Mouse (Mus musculus) hindbrain, embryonic 11.5 days (tissue): ENCODE measurements at regions not wholly inside any gene's neighbourhood (a gene's known extent, or its start where the extent isn't known, plus 50 kb on each side); places are given as distances from the start of the nearest gene placed in this dataset.

Experiments used
- ATAC-seq: fragments of 200-750 bp; cut with Nextera tagmentation; 2 replicates; pipeline ENCODE4 v1.8.0; 2017; ENCODE audit warnings: mild to moderate bottlenecking, moderate TSS enrichment, moderate library complexity; ENCODE audit not compliant: low FRiP score
- DNase-seq: peaks from one replicate; pipeline ENCODE4 v3.0.0-alpha.2; 2015; ENCODE audit warnings: low spot score
- H3K27ac ChIP-seq: fragments of 300-500 bp; sonication (generic); 2 replicates; pipeline ENCODE4 v1.5.1; 2014; ENCODE audit warnings: mild to moderate bottlenecking, low read depth, low read length
- H3K27me3 ChIP-seq: fragments of 300-500 bp; sonication (generic); 2 replicates; pipeline ENCODE4 v1.6.1; 2014; ENCODE audit warnings: mild to moderate bottlenecking, low read length, moderate library complexity, mixed read lengths; ENCODE audit not compliant: control insufficient read depth, insufficient read depth
- H3K36me3 ChIP-seq: fragments of 300-500 bp; sonication (generic); 2 replicates; pipeline ENCODE4 v1.6.1; 2014; ENCODE audit warnings: mild to moderate bottlenecking, low read length, moderate library complexity, mixed read lengths; ENCODE audit not compliant: control insufficient read depth, insufficient read depth
- H3K4me1 ChIP-seq: fragments of 300-500 bp; sonication (generic); replicated peaks from 2 replicates; pipeline ENCODE4 v1.6.1; 2014; ENCODE audit warnings: low read length, mixed read lengths; ENCODE audit not compliant: control insufficient read depth, insufficient read depth
- H3K4me2 ChIP-seq: fragments of 300-500 bp; sonication (generic); replicated peaks from 2 replicates; pipeline ENCODE4 v1.6.1; 2014; ENCODE audit warnings: mild to moderate bottlenecking, low read depth, low read length
- H3K4me3 ChIP-seq: fragments of 300-500 bp; sonication (generic); 2 replicates; pipeline ENCODE4 v1.5.1; 2014; ENCODE audit warnings: low read depth, low read length
- H3K9ac ChIP-seq: fragments of 300-500 bp; sonication (generic); 2 replicates; pipeline ENCODE4 v1.6.1; 2014; ENCODE audit warnings: low read depth, low read length
- H3K9me3 ChIP-seq: fragments of 300-500 bp; sonication (generic); 2 replicates; pipeline ENCODE4 v1.6.1; 2016; ENCODE audit warnings: low read length; ENCODE audit not compliant: control insufficient read depth
- WGBS: fragments of 180-500 bp; shearing (Covaris S2); extraction: QIAGEN DNeasy Blood & Tissue Kit; methylation state at CpG from one replicate; pipeline ENCODE4 v1.1.7; 2014; 5-methylcytosine and 5-hydroxymethylcytosine counted together

GRCm38 (mm10) chr11:43370025-43370424 is 56.0 kb downstream of the Pttg1 start:
- ATAC-seq: no peak

DNA sequence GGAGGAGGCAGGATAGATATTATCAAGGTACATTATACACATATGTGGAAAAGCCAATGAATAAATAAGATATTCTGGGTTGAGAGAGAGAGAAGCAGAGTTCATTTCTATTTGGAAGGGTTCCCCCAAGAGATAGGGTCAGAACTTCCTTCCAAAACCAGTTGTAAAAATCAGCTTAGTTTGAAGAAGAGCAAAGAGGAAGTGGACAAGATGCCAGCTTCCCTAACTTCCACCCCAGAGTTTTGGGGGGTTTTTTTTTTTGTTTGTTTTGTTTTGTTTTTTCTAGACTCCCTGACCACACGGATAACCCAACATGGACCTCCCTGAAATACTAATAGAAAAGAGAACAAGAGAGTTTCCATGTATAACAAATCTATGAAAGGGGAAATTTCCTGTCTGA is 57.7 kb downstream of the Pttg1 start:
- 82% methylated on average over 1 of the region's 1 CpGs for WGBS
- Histone ChIP-seq H3K9me3 (no peaks in the 10 kb centered on the region), H3K4me1 (no peaks in the 10 kb centered on the region), H3K4me2 (no peak overlapping the region), H3K9ac (no peak overlapping the region), H3K27me3 (no peaks in the 10 kb centered on the region), H3K27ac (no peak overlapping the region), H3K36me3 (no peaks in the 10 kb centered on the region), H3K4me3 (no peak overlapping the region)
- ATAC-seq (no peak), DNase-seq (no peak)

More at GRCm38 (mm10) chr11:43370025-43370424, 56.0 kb downstream of the Pttg1 start:
- Histone ChIP-seq H3K4me2 (no peak overlapping the region), H3K27ac (no peak overlapping the region), H3K27me3 (no peaks in the 10 kb centered on the region), H3K9me3 (no peaks in the 10 kb centered on the region), H3K36me3 (no peaks in the 10 kb centered on the region), H3K4me1 (no peaks in the 10 kb centered on the region), H3K9ac (no peak overlapping the region), H3K4me3 (no peak overlapping the region)
- 77% methylated on average over 3 of the region's 3 CpGs for WGBS
- no peak for DNase-seq

DNA sequence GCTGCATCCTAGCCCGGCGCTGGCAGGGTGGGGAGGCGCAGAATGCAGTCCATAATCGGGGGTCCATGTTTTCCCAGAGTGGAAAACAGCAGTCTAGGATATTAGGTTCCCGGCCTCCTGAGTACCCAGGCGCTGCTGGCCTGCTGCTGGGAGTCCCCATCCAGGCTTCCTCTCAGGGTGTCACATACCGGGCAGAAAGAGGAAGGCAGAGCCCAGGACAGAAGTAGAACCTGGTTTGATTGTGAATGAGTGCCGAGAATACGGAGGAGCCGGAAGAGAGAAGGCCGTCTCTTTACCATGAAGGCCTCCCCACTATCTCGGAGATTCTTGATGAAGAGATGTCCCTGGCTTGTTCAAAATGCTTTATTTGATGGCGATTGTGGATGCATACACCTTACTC is 64.2 kb downstream of the Pttg1 start:
- Histone ChIP-seq H3K9me3 (no peaks in the 10 kb centered on the region), H3K36me3 (no peaks in the 10 kb centered on the region), H3K27ac (no peak overlapping the region), H3K27me3 (no peaks in the 10 kb centered on the region), H3K9ac (no peak overlapping the region), H3K4me2 (no peak overlapping the region), H3K4me3 (no peak overlapping the region), H3K4me1 (no peaks in the 10 kb centered on the region)
- no peak for DNase-seq
- 73% methylated on average over 13 of the region's 13 CpGs for WGBS
- ATAC-seq: no peak

DNA sequence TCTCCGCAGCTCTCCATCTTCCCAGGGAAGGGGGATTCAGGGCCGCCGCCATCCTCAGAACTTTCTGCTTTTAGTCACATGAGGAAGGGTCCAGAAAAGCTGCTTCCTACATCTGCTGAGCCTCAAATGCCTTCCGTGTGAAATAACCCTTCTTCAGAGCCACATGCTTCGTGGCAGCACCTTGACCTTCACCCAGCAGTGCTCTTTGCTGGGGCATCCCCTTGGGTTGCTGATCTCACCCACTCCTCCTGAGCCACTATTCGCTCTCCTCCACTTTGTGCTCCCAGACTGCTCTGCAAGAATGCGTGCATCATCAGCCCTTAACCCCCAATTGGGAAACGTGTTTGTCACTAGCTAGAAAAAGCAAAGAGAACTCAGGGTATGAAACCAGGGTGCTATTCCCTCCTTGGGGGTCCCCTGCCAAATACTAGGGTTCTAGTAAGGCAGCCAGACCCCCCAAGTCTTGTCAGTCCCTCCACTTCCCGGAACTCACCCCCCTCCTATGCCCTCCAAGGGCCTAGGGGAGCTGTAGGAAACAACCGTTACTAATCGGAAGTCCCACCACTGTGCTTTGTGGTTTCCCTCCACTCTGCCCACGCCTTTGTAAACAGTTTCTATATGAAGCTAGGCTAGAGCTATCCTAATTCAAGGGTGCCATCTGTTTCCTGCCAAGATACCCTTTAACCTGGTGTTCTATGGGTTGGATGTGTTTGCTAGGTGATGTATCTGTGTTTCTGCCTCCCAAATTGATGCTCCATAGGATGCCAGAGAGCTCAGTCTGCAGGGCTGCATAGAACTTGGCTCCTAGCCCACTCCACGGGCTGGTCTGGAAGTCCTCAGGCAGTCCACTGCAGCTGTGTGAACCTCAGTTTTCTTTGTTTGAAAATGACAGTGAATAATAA is 67.4 kb downstream of the Pttg1 start:
- H3K4me2 ChIP-seq: no peak overlapping the region
- H3K27ac ChIP-seq: no peak overlapping the region
- H3K27me3 ChIP-seq: no peaks in the 10 kb centered on the region
- no peak overlapping the region for H3K4me3 ChIP-seq
- 81% methylated on average over 13 of the region's 13 CpGs for WGBS
- no peaks in the 10 kb centered on the region for H3K36me3 ChIP-seq
- DNase-seq (no peak), ATAC-seq (no peak)
- H3K9me3 ChIP-seq: no peaks in the 10 kb centered on the region
- no peaks in the 10 kb centered on the region for H3K4me1 ChIP-seq
- no peak overlapping the region for H3K9ac ChIP-seq

DNA sequence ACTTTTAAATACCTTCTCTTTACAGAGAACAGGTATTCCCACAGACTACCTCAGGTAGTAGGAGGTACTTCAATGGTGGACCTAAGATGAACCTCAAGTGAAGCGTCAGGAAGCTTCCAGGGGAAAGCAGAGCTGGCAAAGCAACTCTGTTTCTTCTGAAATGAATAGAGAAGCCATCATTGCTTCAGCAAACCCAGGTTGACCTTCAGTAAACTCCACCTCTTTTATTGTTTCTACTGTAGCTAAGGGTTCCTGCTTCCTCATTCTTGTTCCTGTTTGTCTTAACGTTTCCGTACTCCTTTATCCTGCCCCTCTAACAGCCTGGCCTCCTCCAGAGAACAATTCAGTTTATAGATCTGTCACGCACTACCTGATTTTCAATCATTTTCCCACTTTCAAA is 72.4 kb downstream of the Pttg1 start:
- DNase-seq (no peak), ATAC-seq (no peak)
- no peak overlapping the region for H3K9ac ChIP-seq
- no peak overlapping the region for H3K4me3 ChIP-seq
- no peaks in the 10 kb centered on the region for H3K4me1 ChIP-seq
- H3K36me3 ChIP-seq: no peaks in the 10 kb centered on the region
- no peak overlapping the region for H3K27ac ChIP-seq
- no peak overlapping the region for H3K4me2 ChIP-seq
- H3K9me3 ChIP-seq: no peaks in the 10 kb centered on the region
- no peaks in the 10 kb centered on the region for H3K27me3 ChIP-seq
- WGBS: 85% methylated on average over 4 of the region's 4 CpGs

DNA sequence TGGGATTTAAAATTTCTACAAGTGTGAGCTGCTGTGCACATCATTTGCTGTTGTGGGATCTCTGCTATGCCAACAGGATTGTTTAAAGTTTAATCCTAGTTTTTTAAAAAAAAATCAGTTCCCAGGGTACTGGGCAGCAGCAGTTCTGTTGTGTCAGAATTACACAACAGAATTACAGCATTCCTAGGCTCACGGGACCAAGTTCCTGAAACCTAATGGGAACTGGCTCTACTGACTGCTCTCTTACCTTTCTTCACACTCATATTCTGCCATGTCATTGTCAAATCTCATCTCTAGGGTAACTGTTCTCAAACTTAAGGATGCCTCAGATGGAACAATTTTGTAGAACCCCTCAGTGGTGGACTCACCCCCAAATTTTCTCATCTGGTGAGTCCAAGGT is 73.0 kb downstream of the Pttg1 start:
- ATAC-seq: no peak
- Histone ChIP-seq H3K4me3 (no peak overlapping the region), H3K4me1 (no peaks in the 10 kb centered on the region), H3K9me3 (no peaks in the 10 kb centered on the region), H3K36me3 (no peaks in the 10 kb centered on the region), H3K27ac (no peak overlapping the region), H3K27me3 (no peaks in the 10 kb centered on the region), H3K4me2 (no peak overlapping the region), H3K9ac (no peak overlapping the region)
- DNase-seq: no peak
- WGBS: 91% methylated on average over 1 of the region's 1 CpGs

DNA sequence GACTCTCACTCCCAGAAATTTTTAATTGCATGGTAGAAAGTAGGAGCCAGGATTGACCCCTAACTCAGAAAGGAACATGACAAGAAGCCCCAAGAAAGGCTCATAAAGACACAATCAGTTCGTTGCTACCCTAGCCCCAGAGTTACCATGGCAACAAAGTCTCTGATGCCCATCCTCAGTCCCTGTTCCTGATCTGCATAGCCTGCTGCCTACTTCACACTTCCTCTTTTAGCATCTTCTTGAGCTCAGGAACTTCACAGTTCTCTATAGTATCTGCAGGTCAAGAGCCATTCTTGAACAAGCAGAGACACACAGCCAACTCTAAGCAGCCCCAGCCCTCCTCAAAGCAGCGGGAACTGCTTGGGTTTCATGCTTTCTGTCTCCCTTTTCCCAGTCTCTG is 74.2 kb downstream of the Pttg1 start:
- H3K4me2 ChIP-seq: no peak overlapping the region
- H3K4me1 ChIP-seq: no peaks in the 10 kb centered on the region
- no peak overlapping the region for H3K4me3 ChIP-seq
- no peak overlapping the region for H3K27ac ChIP-seq
- no peak for ATAC-seq
- no peaks in the 10 kb centered on the region for H3K27me3 ChIP-seq
- H3K36me3 ChIP-seq: no peaks in the 10 kb centered on the region
- DNase-seq: no peak
- H3K9me3 ChIP-seq: no peaks in the 10 kb centered on the region
- H3K9ac ChIP-seq: no peak overlapping the region
- WGBS: 74% methylated on average over 2 of the region's 2 CpGs

DNA sequence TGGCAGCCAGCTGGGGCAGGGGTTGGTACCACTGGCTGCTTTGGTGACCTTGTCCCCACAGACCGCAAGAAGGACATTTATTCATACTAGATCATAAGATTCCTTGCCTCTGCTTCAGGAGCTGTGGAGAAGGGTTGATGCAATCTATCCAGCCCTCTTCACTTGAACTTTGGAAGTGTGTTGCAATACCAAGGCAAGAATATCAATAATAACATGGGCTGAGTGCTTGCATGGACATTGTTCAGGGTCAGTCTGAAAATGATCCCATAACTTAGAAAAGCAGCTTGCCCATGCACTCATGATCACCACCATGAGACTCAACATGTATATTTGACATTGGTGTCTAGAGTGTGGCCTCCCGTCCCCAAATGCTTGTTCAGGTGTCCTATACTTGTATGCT is 74.7 kb downstream of the Pttg1 start:
- Histone ChIP-seq H3K27me3 (no peaks in the 10 kb centered on the region), H3K4me1 (no peaks in the 10 kb centered on the region), H3K36me3 (no peaks in the 10 kb centered on the region), H3K4me3 (no peak overlapping the region), H3K9me3 (no peaks in the 10 kb centered on the region), H3K27ac (no peak overlapping the region), H3K9ac (no peak overlapping the region), H3K4me2 (no peak overlapping the region)
- DNase-seq (no peak), ATAC-seq (no peak)
- 93% methylated on average over 2 of the region's 2 CpGs for WGBS

DNA sequence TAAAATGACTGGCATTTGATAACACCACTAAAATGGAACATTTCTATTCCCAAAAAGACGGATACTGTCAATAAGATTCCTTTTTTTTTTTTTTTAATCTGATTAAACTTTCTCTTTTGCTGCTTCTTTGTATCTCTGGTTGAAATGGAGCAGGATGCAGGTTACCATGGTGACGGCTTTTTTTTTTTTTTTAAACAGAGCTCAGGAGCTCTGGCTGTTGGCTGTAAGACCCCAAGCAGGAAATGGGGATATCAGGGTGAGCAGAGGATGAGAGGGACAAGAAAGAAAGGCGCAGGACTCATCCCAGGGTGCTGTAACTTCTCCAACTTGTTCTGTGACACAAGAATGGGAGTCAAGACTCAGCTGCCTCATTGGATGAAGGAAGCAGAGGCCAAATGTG is 75.8 kb downstream of the Pttg1 start:
- ATAC-seq (peak; percentile 13; the same call in 1 of the 2 replicates), DNase-seq (no peak)
- no peaks in the 10 kb centered on the region for H3K4me1 ChIP-seq
- no peaks in the 10 kb centered on the region for H3K9me3 ChIP-seq
- H3K4me3 ChIP-seq: no peak overlapping the region
- WGBS: 64% methylated on average over 3 of the region's 3 CpGs
- no peak overlapping the region for H3K9ac ChIP-seq
- no peak overlapping the region for H3K4me2 ChIP-seq
- no peak overlapping the region for H3K27ac ChIP-seq
- no peaks in the 10 kb centered on the region for H3K27me3 ChIP-seq
- H3K36me3 ChIP-seq: no peaks in the 10 kb centered on the region
